Mouse (Mus musculus) gastrocnemius, adult 2 months (tissue): Measurements from ENCODE around the gene Ipp. TPM values are rescaled to one million over a fixed set of nuclear protein-coding genes. Genes with fewer than 3 reads are reported as not detected.

Source experiments
- DNase-seq: peaks from one replicate; pipeline ENCODE4 v3.0.0; 2022
- H3K27ac ChIP-seq: fragments of 200-600 bp; 2 replicates; pipeline ENCODE4 v1.8.1; 2022; ENCODE audit warnings: mild to moderate bottlenecking
- H3K4me3 ChIP-seq: fragments of 200-600 bp; 2 replicates; pipeline ENCODE4 v1.8.1; 2022; ENCODE audit warnings: mild to moderate bottlenecking, moderate library complexity
- CTCF ChIP-seq: fragments of 200-600 bp; IDR thresholded peaks from 2 replicates; pipeline ENCODE4 v1.8.1; 2022; ENCODE audit warnings: antibody characterized with exemption, mild to moderate bottlenecking, moderate library complexity
- intact Hi-C: fragments of 180-260 bp; cut with DNase I; formaldehyde crosslinking; loops from one replicate; pipeline ENCODE4 v1.15.1; 2025
- total RNA-seq, 2 experiments: library from RNA; stranded (reverse); gene quantifications; 2 replicates each; pipeline ENCODE4 v1.2.3; 2021

The Ipp gene
- total RNA-seq, 2 experiments from 2014 or later, result 17.7 to 17.8 TPM

DNA sequence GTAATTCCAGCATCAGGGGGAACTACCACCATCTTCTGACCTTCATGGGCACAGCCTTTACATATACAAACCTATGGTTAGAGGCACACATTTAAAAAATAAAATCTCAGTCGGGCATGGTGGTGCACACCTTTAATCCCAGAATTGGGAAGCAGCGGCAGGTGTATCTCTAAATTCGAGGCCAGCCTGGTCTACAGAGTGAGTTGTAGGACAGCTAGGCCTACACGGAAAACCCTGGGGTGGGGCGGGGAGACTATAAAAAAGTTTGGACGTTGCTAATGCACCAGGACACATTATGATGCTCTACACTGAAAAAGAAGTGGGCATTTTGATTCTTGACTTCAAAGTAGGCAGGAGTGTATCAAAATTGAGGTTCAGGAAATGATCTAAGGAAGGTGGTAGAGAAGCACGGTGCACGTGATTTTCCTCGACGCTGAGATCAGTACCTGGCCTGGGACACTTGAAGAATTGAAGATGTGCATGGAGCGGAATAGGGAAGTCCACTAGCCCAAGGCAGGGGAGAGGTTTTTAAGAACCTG, 394 bp upstream of the Ipp start:
- intact Hi-C loops, result loop anchor here (2.0 to 5.0 kb wide), 3 partner anchors 42 to 165 kb away; partner anchors contain the start of genes Gpbp1l1, Mast2 and Tmem69

DNA sequence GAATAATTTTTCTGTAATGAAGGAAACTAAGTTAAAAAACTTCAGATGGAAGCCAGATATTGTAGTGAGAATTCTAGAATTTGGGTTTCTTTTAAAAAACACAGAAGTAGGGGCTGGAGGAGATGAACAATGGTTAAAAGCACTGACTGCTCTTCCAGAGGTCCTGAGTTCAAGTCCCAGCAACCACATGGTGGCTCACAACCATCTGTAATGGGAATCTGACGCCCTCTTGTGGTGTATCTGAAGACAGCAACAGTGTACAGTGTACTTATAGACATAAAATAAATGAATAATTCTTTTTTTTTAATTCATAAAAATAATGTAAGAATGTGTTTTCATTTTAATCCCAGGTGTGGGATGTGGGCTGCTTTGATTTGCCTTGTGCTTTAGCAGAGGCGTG, 23.8 kb downstream of the Ipp start:
- H3K27ac ChIP-seq, result no peak overlapping the region
- no peak for DNase-seq
- intact Hi-C loops, result no loop called here
- no peak overlapping the region for H3K4me3 ChIP-seq
- TF ChIP-seq CTCF, result peak; percentile 45

More for the DNA sequence above, 394 bp upstream of the Ipp start:
- TF ChIP-seq CTCF, result no peak
- DNase-seq, result peak; percentile 17
- Histone ChIP-seq H3K27ac (peak overlapping the region; percentile 94), H3K4me3 (peak overlapping the region; percentile 76)

DNA sequence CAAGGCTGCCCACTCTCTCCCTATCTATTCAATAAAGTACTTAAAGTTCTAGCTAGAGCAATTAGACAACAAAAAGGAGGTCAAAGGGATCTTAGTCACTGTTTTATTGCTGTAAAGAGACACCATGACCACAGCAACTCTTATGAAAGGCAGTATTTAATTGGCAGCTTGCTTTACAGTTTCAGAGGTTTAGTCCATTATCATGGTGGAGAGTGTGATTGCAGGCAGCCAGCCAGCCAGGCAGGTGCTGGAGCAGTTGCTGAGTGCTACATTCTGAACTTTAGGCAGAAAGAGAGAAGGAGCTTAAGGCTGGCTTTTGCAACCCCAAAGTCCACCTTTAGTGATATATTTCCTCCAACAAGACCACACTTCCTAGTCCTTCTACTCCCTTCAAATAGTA, 29.0 kb downstream of the Ipp start:
- TF ChIP-seq CTCF, result no peak
- no peak overlapping the region for H3K27ac ChIP-seq
- no peak for DNase-seq
- H3K4me3 ChIP-seq, result no peak overlapping the region
- intact Hi-C loops, result no loop called here

DNA sequence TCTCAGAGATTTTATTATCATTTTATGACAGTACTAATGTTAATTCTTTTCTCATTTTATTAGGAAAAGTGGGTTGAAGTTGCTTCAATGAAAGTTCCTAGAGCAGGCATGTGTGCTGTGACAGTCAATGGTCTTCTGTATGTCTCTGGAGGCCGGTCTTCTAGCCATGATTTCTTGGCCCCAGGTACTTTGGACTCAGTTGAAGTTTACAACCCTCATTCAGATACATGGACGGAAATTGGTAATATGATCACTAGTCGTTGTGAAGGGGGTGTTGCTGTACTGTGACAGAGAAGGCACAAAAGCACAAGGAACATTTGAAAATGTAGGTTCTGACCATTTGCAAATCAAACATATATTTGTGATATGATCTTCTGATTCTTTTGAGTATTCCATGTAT, 30.4 kb downstream of the Ipp start:
- intact Hi-C loops, result no loop called here
- no peak for TF ChIP-seq CTCF

DNA sequence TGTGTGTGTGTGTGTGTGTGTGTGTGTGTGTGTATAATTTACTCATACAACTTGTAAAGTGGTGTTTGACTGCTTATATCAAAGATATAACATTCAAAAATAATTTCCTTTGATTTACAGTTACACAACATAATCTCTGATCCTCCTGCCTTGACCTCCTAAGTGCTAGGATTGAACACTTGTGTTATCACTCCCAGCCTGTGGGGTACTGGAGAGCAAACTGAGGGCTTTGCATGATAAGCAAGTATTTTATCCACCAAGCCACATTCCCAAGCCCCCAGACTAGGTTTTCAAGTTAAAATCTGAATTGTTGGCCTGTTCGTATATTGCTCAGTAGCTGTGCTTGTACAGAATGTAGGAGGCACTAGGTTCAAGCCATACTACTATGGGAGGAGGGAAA, 43.1 kb downstream of the Ipp start:
- no peak overlapping the region for H3K4me3 ChIP-seq
- no peak for TF ChIP-seq CTCF
- no peak for DNase-seq
- H3K27ac ChIP-seq, result no peak overlapping the region
- intact Hi-C loops, result no loop called here

More for the DNA sequence above, 30.4 kb downstream of the Ipp start:
- no peak for DNase-seq
- Histone ChIP-seq H3K27ac (no peak overlapping the region), H3K4me3 (no peak overlapping the region)

DNA sequence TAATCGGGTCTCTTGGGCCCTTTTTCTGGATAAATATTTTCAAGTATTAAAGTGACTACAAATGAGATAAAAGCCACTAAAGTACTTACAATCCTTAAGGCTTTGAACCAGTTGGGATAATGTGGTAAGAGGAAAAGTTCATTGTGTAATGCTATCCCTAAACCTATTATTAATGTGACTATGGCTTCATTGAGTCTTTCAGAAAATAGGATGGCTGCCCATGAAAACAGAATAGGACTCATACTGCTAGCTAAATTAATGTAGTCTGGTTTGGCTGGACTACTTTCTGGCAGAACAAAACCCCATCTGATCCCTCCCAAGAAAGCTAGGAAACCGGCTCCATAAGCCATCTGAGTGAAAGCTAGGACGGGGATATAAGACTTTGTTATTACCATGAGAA, 45.7 kb downstream of the Ipp start:
- DNase-seq, result no peak
- intact Hi-C loops, result no loop called here
- no peak overlapping the region for H3K27ac ChIP-seq
- no peak for TF ChIP-seq CTCF
- H3K4me3 ChIP-seq, result no peak overlapping the region

DNA sequence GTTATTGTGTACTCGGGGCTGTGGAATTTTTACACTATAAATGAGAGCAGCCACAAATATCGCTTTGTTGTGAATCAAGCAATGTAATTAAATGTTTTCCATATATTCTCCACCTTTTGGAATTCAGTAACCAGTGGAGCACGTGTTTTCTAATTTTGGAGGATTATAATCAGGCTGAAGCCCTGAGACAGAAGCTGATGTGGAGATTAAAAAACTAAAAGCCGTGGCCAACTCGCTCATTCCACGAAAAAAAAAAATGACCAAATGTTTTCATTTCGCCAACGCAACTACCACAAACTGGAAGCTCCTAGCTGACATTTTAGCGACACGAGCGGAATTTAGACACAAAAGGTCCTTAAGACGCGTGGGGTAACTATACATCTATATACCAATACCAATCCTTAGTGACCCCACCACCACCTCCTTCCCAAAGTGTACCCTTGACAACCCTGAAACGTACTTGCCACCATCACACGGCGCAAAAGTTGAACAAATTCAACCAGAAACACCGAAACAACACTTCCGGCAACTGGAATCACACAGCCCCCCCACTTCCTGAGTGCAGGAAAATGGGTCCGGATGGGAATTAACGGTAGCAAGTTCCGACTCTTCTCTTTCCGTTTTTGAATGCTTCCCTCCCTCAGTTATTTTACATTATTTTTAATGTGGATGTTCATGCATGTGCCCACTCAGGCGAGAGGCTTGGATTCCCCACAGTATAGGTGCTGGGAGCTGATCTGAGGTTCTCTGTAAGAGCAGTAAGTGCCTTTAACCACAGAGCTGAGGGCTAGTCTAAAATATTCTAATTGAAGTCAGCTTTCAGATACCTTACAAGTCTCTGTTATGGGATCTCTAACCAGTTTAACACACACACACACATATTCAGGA, 48.3 kb downstream of the Ipp start, which contains the start of gene Tmem69:
Gene Tmem69, minus strand, starts transcription at position 524 of the 888 bp plus-strand sequence.
- Histone ChIP-seq H3K27ac (peak within 1 kb of the TSS; percentile 98), H3K4me3 (peak within 1 kb of the TSS; percentile 99)
- intact Hi-C loops, result loop anchor here (5.0 kb wide), 1 partner anchor 48 kb away; the partner anchor contains the start of gene Ipp
- peak; percentile 78 for DNase-seq
- TF ChIP-seq CTCF, result no peak

DNA sequence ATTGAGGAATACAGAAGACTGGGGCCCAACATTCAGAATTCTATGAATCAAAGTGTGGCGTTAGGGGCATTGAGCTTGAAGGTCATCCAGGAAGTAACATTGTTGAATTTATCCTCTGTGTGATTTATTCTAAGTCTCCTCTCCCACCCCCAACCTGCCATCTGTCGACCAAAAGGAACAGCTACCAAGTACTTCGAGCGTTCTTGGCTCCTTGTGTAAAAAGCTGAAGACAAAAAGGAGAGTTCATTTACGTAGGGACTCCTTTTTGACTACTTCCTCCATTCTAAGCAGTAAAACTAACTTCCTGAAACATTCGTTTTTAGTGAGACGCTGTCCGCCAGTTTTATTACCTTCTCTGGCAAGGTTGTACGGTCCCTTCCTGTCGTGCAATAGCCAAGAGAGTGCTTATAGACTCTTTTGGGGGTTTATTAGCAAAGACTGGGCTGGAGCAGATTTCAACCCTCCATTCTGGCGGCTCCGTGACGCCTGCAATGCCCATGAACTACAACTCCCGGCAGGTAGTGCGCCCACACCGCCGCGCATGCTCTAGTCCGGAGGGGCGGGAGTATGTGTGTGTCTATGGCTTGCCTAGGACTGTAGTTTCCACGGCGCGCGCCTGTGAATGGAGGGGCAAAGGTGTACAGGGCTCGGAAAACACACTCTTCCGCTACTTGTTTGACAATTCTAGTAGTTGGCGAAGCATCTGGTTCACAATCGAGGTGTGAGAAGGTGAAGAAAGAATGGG, 49.4 kb downstream of the Ipp start:
- H3K27ac ChIP-seq, result peak overlapping the region; percentile 98
- no peak for TF ChIP-seq CTCF
- intact Hi-C loops, result loop anchor here (5.0 kb wide), 1 partner anchor 49 kb away; the partner anchor contains the start of gene Ipp
- peak overlapping the region; percentile 99 for H3K4me3 ChIP-seq
- DNase-seq, result peak; percentile 96

DNA sequence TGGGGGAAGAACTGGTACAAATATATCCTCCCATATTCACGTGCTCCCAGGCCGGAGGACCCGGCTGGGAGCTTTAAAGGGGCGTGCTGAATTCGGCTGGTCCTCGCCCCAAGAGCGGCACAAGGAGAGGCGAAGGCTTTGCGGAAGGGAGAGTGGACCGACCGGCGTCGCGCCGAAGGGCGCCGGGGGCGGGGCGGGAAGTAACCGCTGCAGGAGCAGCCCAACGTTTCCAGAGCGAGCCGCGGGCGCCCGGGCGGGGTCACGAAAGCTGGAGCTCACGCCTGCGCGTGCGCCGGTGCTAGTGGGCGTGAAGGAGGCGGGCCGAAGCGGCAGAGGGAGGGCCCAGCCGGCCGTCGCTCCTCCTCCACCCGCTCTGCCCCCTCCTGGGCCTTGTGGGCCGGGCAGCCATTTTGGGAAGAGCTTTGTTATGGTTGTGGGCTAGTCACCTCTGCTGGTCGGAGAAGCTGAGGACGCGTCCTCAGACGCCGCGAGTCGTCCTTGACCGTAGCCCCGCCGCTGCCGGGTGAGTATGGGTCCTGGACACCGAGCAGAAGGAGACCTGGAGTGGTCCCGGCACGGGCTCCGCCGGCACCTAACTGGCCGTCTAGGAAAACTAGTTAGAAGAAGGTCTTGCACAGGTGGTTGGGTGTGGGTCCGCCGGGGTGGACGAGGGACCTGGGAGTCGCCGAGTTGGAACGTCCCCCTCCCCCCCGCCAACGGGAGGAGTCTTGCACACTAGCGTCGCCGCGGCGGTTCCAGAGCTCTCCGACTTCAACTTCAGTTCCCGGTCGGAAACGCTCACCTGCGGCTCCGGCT, 50.2 kb downstream of the Ipp start, which contains the start of gene Gpbp1l1:
Gene Gpbp1l1, plus strand, starts transcription at position 353 of the 816 bp plus-strand sequence.
- DNase-seq, result peak; percentile 99
- intact Hi-C loops, result loop anchor here (2.0 to 5.0 kb wide), 2 partner anchors 39 to 50 kb away; partner anchors contain the start of genes Ccdc17 and Ipp
- Histone ChIP-seq H3K4me3 (peak within 1 kb of the TSS; percentile 99), H3K27ac (peak within 1 kb of the TSS; percentile 98)
- TF ChIP-seq CTCF, result peak; percentile 35; the same call in 1 of the 2 replicates

DNA sequence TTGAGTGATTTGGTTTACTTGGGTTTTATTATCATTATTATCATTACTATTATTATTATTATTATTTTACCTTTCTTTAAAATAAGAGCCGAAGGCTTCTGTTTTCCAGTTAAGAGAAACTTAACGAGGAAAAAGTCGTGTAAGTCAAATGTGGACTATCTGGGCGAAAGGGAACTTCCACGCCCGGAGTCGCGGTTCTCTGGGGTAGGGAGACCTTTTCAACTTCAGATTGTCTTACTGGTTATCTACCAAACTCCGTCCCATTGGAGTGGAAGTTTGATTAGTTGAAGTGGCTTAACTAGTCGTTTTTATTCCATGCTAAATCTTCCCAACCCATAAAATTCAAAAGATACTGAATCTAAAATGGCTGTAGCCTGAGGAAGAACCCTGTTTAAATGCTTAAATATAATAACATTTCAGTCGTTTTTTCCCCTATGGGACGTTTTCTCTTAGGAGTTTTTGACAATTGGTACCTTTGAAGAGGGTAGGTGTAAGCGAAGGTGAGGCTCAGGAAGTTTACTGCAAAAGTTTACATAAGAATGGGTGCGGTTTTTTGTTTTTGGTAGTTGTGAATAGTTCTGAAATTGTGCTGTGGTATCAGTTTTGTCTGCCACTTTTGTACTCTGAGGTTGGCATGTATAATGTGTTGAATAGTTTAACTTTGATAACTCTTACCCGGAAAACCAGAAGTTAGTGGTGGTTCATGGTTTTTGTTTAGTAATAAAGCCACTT, 51.0 kb downstream of the Ipp start:
- Histone ChIP-seq H3K4me3 (peak overlapping the region; percentile 99), H3K27ac (peak overlapping the region; percentile 98)
- intact Hi-C loops, result loop anchor here (2.0 to 5.0 kb wide), 2 partner anchors 38 to 51 kb away; partner anchors contain the start of genes Ccdc17 and Ipp
- TF ChIP-seq CTCF, result no peak
- DNase-seq, result no peak

Other genes with a start within 250 kb of the Ipp start
- 10 to 100 TPM; 94.1 to 96.3 TPM for gene Mast2, start 43.4 kb upstream of the Ipp start, total RNA-seq
- gene Tmem69, start 48.4 kb downstream of the Ipp start, total RNA-seq, result 10 to 100 TPM; 14.7 to 20.8 TPM
- 10 to 100 TPM; 38.1 to 38.7 TPM for gene Gpbp1l1, start 50.1 kb downstream of the Ipp start, total RNA-seq
- 1 to 10 TPM; 1.4 to 2.0 TPM for gene Ccdc17, start 89.1 kb downstream of the Ipp start, total RNA-seq
- 10 to 100 TPM; 11.5 to 11.8 TPM for gene Nasp, start 120.4 kb downstream of the Ipp start, total RNA-seq
- 100 to 1,000 TPM; 178 to 196 TPM for gene Akr1a1, start 144.1 kb downstream of the Ipp start, total RNA-seq
- gene Prdx1, start 178.0 kb downstream of the Ipp start, total RNA-seq, result 100 to 1,000 TPM; 260 to 273 TPM
- gene Mmachc, start 200.9 kb downstream of the Ipp start, total RNA-seq, result 10 to 100 TPM; 25.5 to 46.4 TPM
- gene Ccdc163, start 201.0 kb downstream of the Ipp start, total RNA-seq, result 1 to 10 TPM; 1.9 to 3.8 TPM
- gene Tesk2, start 213.4 kb downstream of the Ipp start, total RNA-seq, result 1 to 10 TPM; 1.5 TPM